Mouse (Mus musculus) lung, postnatal 0 days (tissue): ENCODE measurements around the gene Adamts7.
A peak's percentile ranks its signal among the peaks of the same experiment; 100 is the strongest.

Experiments
- CTCF ChIP-seq: IDR thresholded peaks from 2 replicates; pipeline ENCODE4 v1.5.1; 2016; ENCODE audit warnings: antibody characterized with exemption, mild to moderate bottlenecking
- EP300 ChIP-seq: IDR thresholded peaks from 2 replicates; pipeline ENCODE4 v1.6.1; 2016; ENCODE audit warnings: antibody characterized with exemption, mild to moderate bottlenecking, control low read depth

DNA sequence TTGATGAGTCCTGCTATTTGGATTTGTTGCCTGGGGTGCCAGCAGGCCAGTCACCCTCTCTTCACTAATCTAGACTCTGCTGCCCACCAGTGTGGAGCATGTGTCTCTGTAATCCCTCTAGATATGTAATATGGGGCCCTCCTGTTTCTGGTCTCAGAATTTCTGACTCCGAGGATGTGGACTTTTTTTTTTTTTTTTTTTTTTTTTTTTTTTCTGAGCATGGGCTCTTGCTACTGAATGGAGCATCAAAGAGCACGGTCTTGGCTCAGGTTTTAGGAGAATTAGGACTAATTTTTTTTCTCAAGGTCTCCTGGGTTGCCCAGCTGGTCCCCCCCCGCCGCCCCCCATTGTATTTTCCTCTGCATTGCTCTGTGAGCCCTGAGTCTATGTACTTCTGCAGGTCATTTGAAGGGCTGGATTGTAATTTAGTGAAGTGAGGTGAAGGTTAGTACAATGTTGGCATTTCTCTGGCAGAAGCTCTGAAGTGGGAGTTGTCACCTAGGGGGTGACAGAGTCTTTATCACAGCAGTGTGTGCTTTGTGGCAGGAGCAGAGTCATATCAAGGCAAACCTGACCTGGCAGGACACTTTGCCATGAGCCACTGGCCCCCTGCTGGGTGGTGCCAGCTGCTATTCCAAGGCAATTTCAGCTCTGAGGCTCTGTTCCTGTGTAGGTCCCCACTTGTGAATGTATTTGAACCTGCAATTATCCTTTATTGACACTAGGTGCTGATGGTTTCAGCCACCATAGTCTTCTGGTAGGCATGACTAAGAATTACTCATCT is 2.0 kb downstream of the Adamts7 start:
- TF ChIP-seq CTCF: peak; percentile 14
- TF ChIP-seq EP300: no peak
